Mouse (Mus musculus) frontal cortex, postnatal 25 days (tissue): ENCODE results near the gene Prkca.

Experiments
- DNase-seq, 2 experiments: peaks; one replicate each; pipeline ENCODE4 v3.0.0; 2022; ENCODE audit warnings: low spot score in 2 of 2

Prkca gene

GRCm38 (mm10) chr11:108343789-108344462, at the start of gene Prkca:
Prkca (minus strand) TSS chr11:108343928.
- peak; percentile 93 for DNase-seq

GRCm38 (mm10) chr11:108385666-108386024, 41.9 kb upstream of the Prkca start:
- DNase-seq: no peak

- no peak for DNase-seq
Measured at GRCm38 (mm10) chr11:108384920-108385665, 41.4 kb upstream of the Prkca start.

DNA sequence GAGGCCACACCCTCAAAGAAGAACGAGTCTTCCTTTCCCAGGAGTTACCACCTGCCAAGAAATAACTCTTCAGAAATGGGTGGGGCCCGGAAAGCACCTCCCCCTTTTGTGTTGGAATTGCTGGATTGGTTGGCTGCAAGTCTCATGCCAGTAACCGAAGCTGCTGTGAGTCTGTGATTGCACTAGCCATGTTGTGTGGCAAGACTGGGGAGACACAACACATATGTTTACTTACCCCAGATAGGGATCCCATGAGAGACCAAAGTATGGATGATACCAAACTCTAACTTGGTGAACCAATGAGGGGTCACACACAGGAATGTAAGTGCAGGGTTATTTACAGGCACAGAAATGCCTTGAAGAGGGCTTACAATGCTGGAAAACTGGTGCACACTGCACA, 38.9 kb upstream of the Prkca start:
- DNase-seq: no peak

GRCm38 (mm10) chr11:108378363-108378751, 34.6 kb upstream of the Prkca start:
- DNase-seq: no peak

- peak; percentile 76 to 79 for DNase-seq
Measured at GRCm38 (mm10) chr11:108377680-108378362, 34.1 kb upstream of the Prkca start.

GRCm38 (mm10) chr11:108376815-108377214, 33.1 kb upstream of the Prkca start:
- no peak for DNase-seq

DNA sequence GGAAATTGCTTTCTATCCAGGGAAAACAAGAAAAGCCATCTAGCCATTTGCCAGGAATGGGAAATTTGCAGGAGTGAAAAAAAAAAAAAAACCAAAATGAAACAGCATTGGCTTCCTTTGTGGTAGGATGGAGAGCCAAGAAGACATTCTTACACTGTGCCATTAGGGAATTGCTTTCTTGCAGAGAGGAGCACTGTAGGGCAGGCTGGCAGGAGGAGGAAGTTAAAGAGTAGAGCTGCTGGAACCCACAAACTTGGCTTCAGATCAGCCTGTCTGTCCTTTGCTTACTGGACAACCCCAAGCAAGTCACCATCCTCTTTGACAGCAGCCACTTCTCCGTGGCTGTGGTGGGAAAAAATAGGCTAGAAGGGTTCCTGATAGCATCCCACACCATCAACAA, 23.3 kb upstream of the Prkca start:
- DNase-seq: no peak

DNA sequence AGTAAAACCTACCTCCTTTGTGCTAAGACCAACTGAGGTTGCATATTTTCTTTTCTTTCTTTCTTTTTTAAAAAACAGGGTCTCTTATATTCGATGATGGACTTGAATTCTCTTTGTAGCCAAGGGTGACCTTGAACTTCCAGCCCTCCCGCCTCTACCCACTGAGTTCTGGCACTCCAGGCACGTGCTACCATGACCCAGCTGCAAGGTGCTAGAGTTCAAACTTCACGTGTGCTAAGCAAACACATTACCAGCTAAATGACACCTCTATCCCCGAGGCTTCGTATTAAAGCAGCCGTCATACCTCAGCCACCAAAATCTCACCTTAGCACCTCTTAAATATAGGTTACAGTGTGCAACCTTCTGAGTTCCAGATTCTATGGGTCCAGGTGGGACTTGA, 21.9 kb upstream of the Prkca start:
- DNase-seq: no peak

- DNase-seq: no peak
Measured at GRCm38 (mm10) chr11:108364945-108365589, 21.3 kb upstream of the Prkca start.

- no peak for DNase-seq
Measured at GRCm38 (mm10) chr11:108363991-108364390, 20.3 kb upstream of the Prkca start.

DNA sequence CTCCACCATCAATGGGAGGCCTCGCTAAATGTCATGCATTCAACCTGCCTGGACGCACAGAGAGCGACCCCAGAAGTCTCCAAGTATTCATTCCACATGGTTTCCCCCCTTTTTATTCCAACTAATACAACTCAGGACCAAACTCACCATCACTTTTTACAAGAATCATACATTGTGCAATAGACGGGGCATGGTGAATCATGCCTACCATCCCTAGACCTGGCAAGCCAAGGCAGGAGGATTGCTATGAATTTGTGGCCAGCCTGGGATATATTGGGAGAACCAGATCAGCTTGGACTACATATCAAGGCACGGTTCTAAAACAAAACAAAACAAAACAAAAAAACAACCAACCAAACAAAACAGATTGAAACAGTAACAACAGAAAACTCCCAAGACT, 19.2 kb upstream of the Prkca start:
- DNase-seq: no peak

- no peak for DNase-seq
Measured at GRCm38 (mm10) chr11:108360983-108361382, 17.3 kb upstream of the Prkca start.

GRCm38 (mm10) chr11:108358911-108359310, 15.2 kb upstream of the Prkca start:
- DNase-seq: no peak

DNA sequence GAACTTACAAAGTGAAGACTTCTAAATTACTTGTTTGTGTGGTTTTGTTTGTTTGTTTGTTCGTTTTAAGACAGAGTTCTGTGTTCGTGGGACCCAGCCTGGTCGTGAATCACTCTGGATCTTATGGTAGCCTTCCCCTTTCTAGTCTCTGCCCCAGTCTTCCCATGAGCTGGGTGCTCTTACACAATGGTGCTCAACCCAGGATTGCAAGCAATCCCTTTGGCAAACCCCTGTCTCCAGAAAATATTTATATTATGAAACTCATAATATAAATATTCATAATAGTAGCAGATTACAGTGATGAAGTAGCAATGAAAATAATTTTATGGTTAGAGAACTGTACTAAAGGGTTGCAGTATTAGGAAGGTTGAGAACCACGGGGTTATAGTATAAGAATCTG, 12.3 kb upstream of the Prkca start:
- no peak for DNase-seq

GRCm38 (mm10) chr11:108352842-108353388, 9.2 kb upstream of the Prkca start:
- DNase-seq: no peak

DNA sequence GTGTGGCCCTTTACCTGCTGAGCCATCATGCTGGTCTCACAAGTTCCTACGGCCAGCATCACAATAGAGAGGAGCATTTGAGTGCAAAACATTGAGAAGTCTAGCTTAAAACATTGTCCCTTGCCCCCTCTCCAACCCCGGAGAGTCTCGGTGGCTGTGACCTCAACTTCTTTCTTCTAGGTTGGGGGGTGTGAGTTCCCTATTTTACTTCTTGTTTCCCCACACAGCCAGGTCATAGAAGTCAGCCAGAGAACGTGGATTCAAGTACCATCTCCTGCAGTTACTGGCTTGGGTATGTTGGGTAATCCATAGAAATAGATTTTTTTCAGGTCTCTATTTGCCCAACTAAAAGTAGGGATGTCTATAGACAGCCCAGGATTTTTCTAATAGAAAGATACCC, 7.1 kb upstream of the Prkca start:
- no peak for DNase-seq

DNA sequence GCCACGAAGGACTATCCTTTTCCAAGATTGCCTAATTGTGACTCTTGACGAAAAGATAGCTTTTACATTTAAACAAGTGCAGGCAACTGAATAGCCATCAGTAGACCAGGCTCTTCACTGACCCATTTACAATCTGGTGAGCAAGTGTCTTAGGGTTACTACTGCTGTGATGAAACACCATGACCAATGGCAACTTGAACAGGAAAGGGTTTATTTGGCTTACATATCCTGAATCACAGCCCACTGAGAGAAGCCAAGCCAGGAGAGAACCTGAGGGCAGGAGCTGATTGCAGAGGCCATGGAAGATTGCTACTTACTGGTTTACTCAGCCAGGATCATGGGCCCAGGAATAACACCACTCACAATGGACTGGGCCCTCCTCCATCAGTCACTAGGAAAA, 1.6 kb upstream of the Prkca start:
- no peak for DNase-seq

GRCm38 (mm10) chr11:108344759-108345158, 1.0 kb upstream of the Prkca start:
- no peak for DNase-seq

- peak in 1 of 2 experiments; percentile 27 for DNase-seq
Measured at GRCm38 (mm10) chr11:108342781-108343768, 653 bp downstream of the Prkca start, which contains the start of gene Apoh. Apoh (plus strand) TSS chr11:108343354.

GRCm38 (mm10) chr11:108341783-108342182, 1.9 kb downstream of the Prkca start:
- no peak for DNase-seq
